Mouse (Mus musculus): ENCODE measurements around the gene Tmem174. TPM values are rescaled to one million over a fixed set of nuclear protein-coding genes. Genes with fewer than 3 reads are reported as not detected.

The Tmem174 gene
- polyA plus RNA-seq (2015; fragmentation: Nextera tagmentation; extraction: Ambion mirVana), result not detected in 2 replicates

- Histone ChIP-seq H3K9me3 (replicated peaks; ENCODE audit: control insufficient read depth, low read length) (peaks cover 4% of the 10 kb centered on the region; the same call in 1 of the 2 replicates), H3K27me3 (ENCODE audit: control insufficient read depth, insufficient read depth, low read length) (no peaks in the 10 kb centered on the region), H3K4me3 (ENCODE audit: low read length) (peak within 1 kb of the TSS; percentile 2), H3K4me2 (ENCODE audit: low read depth, low read length) (peak within 1 kb of the TSS; percentile 52), H3K36me3 (ENCODE audit: control insufficient read depth, insufficient read depth) (no peaks in the 10 kb centered on the region), H3K4me1 (ENCODE audit: control insufficient read depth, insufficient read depth, low read length) (no peaks in the 10 kb centered on the region), H3K9ac (ENCODE audit: low read length) (no peak within 1 kb of the TSS), H3K27ac (ENCODE audit: low read length) (no peak within 1 kb of the TSS)
- no peak for ATAC-seq (replicated peaks; ENCODE audit: extremely low read depth, insufficient read depth, low FRiP score)
- WGBS, result 70% methylated on average over 12 of the region's 12 CpGs
These were observed at the start of gene Tmem174 for GRCm38 (mm10) chr13:98637145-98637544. TSS of gene Tmem174 (minus strand) at chr13:98637410.

GRCm38 (mm10) chr13:98684144-98684900 lies 47.1 kb upstream of the Tmem174 start:
- H3K9me3 ChIP-seq (replicated peaks; ENCODE audit: control insufficient read depth, low read length), result no peaks in the 10 kb centered on the region
- no peaks in the 10 kb centered on the region for H3K36me3 ChIP-seq (ENCODE audit: control insufficient read depth, insufficient read depth)
- no peak overlapping the region for H3K4me3 ChIP-seq (ENCODE audit: low read length)
- no peak overlapping the region for H3K27ac ChIP-seq (ENCODE audit: low read length)
- H3K27me3 ChIP-seq (ENCODE audit: control insufficient read depth, insufficient read depth, low read length), result no peaks in the 10 kb centered on the region
- no peak overlapping the region for H3K9ac ChIP-seq (ENCODE audit: low read length)
- H3K4me2 ChIP-seq (ENCODE audit: low read depth, low read length), result no peak overlapping the region
- ATAC-seq (replicated peaks; ENCODE audit: extremely low read depth, insufficient read depth, low FRiP score), result no peak
- peaks cover 7% of the 10 kb centered on the region for H3K4me1 ChIP-seq (ENCODE audit: control insufficient read depth, insufficient read depth, low read length)
- 63% methylated on average over 9 of the region's 9 CpGs for WGBS

GRCm38 (mm10) chr13:98683412-98683811 lies 46.2 kb upstream of the Tmem174 start:
- no peak overlapping the region for H3K4me2 ChIP-seq (ENCODE audit: low read depth, low read length)
- H3K36me3 ChIP-seq (ENCODE audit: control insufficient read depth, insufficient read depth), result no peaks in the 10 kb centered on the region
- H3K9ac ChIP-seq (ENCODE audit: low read length), result no peak overlapping the region
- 77% methylated on average over 2 of the region's 2 CpGs for WGBS
- H3K9me3 ChIP-seq (replicated peaks; ENCODE audit: control insufficient read depth, low read length), result no peaks in the 10 kb centered on the region
- no peak overlapping the region for H3K27ac ChIP-seq (ENCODE audit: low read length)
- ATAC-seq (replicated peaks; ENCODE audit: extremely low read depth, insufficient read depth, low FRiP score), result no peak
- H3K27me3 ChIP-seq (ENCODE audit: control insufficient read depth, insufficient read depth, low read length), result no peaks in the 10 kb centered on the region
- no peak overlapping the region for H3K4me3 ChIP-seq (ENCODE audit: low read length)
- peaks cover 6% of the 10 kb centered on the region for H3K4me1 ChIP-seq (ENCODE audit: control insufficient read depth, insufficient read depth, low read length)

DNA sequence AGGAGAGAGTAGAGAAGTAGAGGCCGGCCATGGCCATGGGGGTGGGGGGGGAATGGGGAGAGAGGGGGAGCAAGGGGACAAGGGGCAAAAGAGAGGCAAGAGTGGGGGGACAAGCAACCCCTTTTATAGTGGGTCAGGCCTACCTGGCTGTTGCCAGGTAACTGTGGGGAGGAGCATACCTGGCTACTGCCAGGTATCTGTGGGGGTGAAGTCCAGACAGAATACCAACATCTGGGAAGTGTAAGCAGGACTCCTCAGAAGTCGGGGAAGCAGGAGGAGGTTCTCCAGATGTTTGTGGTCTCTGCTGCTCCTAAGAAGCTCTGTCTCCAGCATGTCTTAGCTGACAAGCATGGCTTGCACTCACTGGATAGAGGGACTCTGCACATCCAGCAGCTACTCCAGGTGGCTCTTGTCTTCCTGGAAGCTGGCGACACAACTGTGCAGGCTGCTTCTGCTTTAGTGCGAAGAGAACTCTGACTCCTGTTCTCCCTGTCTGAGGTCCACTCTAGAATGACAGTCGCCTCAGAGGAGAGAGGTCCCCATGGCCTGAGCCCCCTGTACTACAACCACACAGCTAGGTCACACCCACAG lies 43.4 kb upstream of the Tmem174 start:
- Histone ChIP-seq H3K9me3 (replicated peaks; ENCODE audit: control insufficient read depth, low read length) (no peaks in the 10 kb centered on the region), H3K27ac (ENCODE audit: low read length) (no peak overlapping the region), H3K36me3 (ENCODE audit: control insufficient read depth, insufficient read depth) (no peaks in the 10 kb centered on the region), H3K4me1 (ENCODE audit: control insufficient read depth, insufficient read depth, low read length) (peaks cover 6% of the 10 kb centered on the region), H3K27me3 (ENCODE audit: control insufficient read depth, insufficient read depth, low read length) (no peaks in the 10 kb centered on the region), H3K4me2 (ENCODE audit: low read depth, low read length) (no peak overlapping the region), H3K4me3 (ENCODE audit: low read length) (no peak overlapping the region), H3K9ac (ENCODE audit: low read length) (no peak overlapping the region)
- WGBS, result 81% methylated on average over 5 of the region's 5 CpGs
- ATAC-seq (replicated peaks; ENCODE audit: extremely low read depth, insufficient read depth, low FRiP score), result 0 out of 2 replicates have a peak, but pooled peaks have one; percentile 18

DNA sequence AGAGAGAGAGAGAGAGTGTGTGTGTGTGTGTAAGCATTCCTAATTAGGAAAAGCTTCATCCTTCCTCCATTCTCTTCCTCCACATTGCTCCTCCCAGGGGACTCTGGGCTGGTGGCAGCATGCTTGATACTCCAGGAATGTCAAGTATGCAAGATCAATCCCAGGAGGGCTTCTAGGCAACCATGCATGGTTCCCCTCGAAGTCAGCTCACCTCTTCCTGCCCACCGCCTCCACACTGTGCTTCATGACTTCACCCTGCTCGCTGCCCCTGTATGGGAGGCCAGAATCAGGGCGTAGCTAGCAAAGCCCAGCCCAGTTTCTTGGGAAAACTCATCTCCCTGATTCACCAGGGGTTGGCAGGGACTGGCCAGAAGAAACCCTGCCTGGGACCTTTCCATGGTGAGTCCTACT lies 42.4 kb upstream of the Tmem174 start:
- no peak for ATAC-seq (replicated peaks; ENCODE audit: extremely low read depth, insufficient read depth, low FRiP score)
- H3K36me3 ChIP-seq (ENCODE audit: control insufficient read depth, insufficient read depth), result no peaks in the 10 kb centered on the region
- no peaks in the 10 kb centered on the region for H3K27me3 ChIP-seq (ENCODE audit: control insufficient read depth, insufficient read depth, low read length)
- no peaks in the 10 kb centered on the region for H3K9me3 ChIP-seq (replicated peaks; ENCODE audit: control insufficient read depth, low read length)
- H3K9ac ChIP-seq (ENCODE audit: low read length), result no peak overlapping the region
- peaks cover 6% of the 10 kb centered on the region for H3K4me1 ChIP-seq (ENCODE audit: control insufficient read depth, insufficient read depth, low read length)
- H3K4me2 ChIP-seq (ENCODE audit: low read depth, low read length), result no peak overlapping the region
- no peak overlapping the region for H3K4me3 ChIP-seq (ENCODE audit: low read length)
- 31% methylated on average over 4 of the region's 4 CpGs for WGBS
- H3K27ac ChIP-seq (ENCODE audit: low read length), result no peak overlapping the region

DNA sequence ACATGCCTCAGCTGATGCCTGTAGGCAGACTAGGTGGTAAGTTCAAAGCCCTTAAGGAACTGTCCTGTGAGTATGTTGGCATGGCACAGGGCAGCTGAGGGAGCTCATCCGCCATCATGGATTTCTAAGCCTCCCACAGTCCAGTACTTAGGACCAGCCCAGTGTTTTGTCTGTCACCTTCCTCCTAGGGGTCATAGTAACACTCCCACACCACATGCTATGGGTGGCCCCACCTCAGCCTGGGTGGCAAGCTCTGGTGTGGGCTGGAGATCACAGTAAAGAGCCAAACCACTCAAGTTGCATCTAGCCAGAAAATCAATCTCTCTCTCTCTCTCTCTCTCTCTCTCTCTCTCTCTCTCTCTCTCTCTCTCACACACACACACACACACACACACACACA lies 42.0 kb upstream of the Tmem174 start:
- Histone ChIP-seq H3K4me3 (ENCODE audit: low read length) (no peak overlapping the region), H3K27ac (ENCODE audit: low read length) (no peak overlapping the region), H3K27me3 (ENCODE audit: control insufficient read depth, insufficient read depth, low read length) (no peaks in the 10 kb centered on the region), H3K9me3 (replicated peaks; ENCODE audit: control insufficient read depth, low read length) (no peaks in the 10 kb centered on the region), H3K9ac (ENCODE audit: low read length) (no peak overlapping the region), H3K4me2 (ENCODE audit: low read depth, low read length) (no peak overlapping the region), H3K36me3 (ENCODE audit: control insufficient read depth, insufficient read depth) (no peaks in the 10 kb centered on the region), H3K4me1 (ENCODE audit: control insufficient read depth, insufficient read depth, low read length) (peaks cover 6% of the 10 kb centered on the region)
- ATAC-seq (replicated peaks; ENCODE audit: extremely low read depth, insufficient read depth, low FRiP score), result no peak
- 90% methylated on average over 1 of the region's 1 CpGs for WGBS

GRCm38 (mm10) chr13:98673922-98674321 lies 36.7 kb upstream of the Tmem174 start:
- Histone ChIP-seq H3K4me1 (ENCODE audit: control insufficient read depth, insufficient read depth, low read length) (no peaks in the 10 kb centered on the region), H3K9ac (ENCODE audit: low read length) (no peak overlapping the region), H3K9me3 (replicated peaks; ENCODE audit: control insufficient read depth, low read length) (no peaks in the 10 kb centered on the region), H3K36me3 (ENCODE audit: control insufficient read depth, insufficient read depth) (no peaks in the 10 kb centered on the region), H3K27ac (ENCODE audit: low read length) (no peak overlapping the region), H3K4me3 (ENCODE audit: low read length) (no peak overlapping the region), H3K27me3 (ENCODE audit: control insufficient read depth, insufficient read depth, low read length) (no peaks in the 10 kb centered on the region), H3K4me2 (ENCODE audit: low read depth, low read length) (no peak overlapping the region)
- ATAC-seq (replicated peaks; ENCODE audit: extremely low read depth, insufficient read depth, low FRiP score), result no peak
- WGBS, result 62% methylated on average over 4 of the region's 4 CpGs

DNA sequence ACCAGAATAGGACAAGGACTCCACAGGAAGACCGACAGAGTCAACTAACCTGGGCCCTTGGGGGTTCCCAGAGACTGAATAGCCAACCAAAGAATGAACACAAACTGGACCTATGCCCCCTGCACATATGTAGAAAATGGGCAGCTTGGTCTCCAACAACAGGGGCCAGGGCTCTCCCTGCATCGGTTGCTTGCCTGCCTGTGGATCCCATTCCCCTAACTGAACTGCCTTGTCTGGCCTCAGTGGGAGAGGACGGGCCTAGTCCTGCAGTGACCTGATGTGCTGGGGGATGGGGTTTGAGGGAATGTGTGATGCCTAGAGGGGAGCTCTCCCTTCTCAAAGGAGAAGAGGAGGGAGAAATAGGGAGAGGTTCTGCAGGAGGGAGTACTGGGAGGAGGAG lies 32.1 kb upstream of the Tmem174 start:
- Histone ChIP-seq H3K9ac (ENCODE audit: low read length) (no peak overlapping the region), H3K9me3 (replicated peaks; ENCODE audit: control insufficient read depth, low read length) (no peaks in the 10 kb centered on the region), H3K36me3 (ENCODE audit: control insufficient read depth, insufficient read depth) (no peaks in the 10 kb centered on the region), H3K4me2 (ENCODE audit: low read depth, low read length) (no peak overlapping the region), H3K27ac (ENCODE audit: low read length) (no peak overlapping the region), H3K4me3 (ENCODE audit: low read length) (no peak overlapping the region), H3K27me3 (ENCODE audit: control insufficient read depth, insufficient read depth, low read length) (no peaks in the 10 kb centered on the region), H3K4me1 (ENCODE audit: control insufficient read depth, insufficient read depth, low read length) (no peaks in the 10 kb centered on the region)
- no peak for ATAC-seq (replicated peaks; ENCODE audit: extremely low read depth, insufficient read depth, low FRiP score)
- 72% methylated on average over 3 of the region's 3 CpGs for WGBS

DNA sequence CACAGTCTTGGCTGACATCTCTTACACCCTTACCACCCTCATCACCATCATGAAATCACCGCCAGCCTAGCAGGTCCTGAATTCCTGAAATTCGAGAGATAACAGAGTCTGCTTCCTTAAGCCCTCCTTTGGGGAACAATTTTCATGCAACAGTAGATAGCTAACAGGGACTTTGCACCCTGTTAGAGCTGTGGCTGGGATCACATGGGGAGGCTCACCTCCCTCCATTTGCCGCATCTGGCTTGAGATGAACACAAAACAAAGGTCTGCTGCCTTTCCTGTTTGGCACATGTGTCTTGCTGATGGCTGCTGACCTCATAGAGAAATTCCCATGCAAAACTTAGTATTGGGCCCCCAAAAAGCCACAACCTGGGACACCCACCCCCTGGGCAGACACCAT lies 30.1 kb upstream of the Tmem174 start:
- H3K27me3 ChIP-seq (ENCODE audit: control insufficient read depth, insufficient read depth, low read length), result no peaks in the 10 kb centered on the region
- H3K9ac ChIP-seq (ENCODE audit: low read length), result no peak overlapping the region
- 39% methylated on average over 3 of the region's 3 CpGs for WGBS
- H3K27ac ChIP-seq (ENCODE audit: low read length), result no peak overlapping the region
- no peak for ATAC-seq (replicated peaks; ENCODE audit: extremely low read depth, insufficient read depth, low FRiP score)
- H3K9me3 ChIP-seq (replicated peaks; ENCODE audit: control insufficient read depth, low read length), result no peaks in the 10 kb centered on the region; the same call in 1 of the 2 replicates
- no peak overlapping the region for H3K4me3 ChIP-seq (ENCODE audit: low read length)
- H3K4me2 ChIP-seq (ENCODE audit: low read depth, low read length), result no peak overlapping the region
- H3K4me1 ChIP-seq (ENCODE audit: control insufficient read depth, insufficient read depth, low read length), result no peaks in the 10 kb centered on the region
- no peaks in the 10 kb centered on the region for H3K36me3 ChIP-seq (ENCODE audit: control insufficient read depth, insufficient read depth)
